Mouse (Mus musculus): ENCODE data around the gene Crhr1.

DNA sequence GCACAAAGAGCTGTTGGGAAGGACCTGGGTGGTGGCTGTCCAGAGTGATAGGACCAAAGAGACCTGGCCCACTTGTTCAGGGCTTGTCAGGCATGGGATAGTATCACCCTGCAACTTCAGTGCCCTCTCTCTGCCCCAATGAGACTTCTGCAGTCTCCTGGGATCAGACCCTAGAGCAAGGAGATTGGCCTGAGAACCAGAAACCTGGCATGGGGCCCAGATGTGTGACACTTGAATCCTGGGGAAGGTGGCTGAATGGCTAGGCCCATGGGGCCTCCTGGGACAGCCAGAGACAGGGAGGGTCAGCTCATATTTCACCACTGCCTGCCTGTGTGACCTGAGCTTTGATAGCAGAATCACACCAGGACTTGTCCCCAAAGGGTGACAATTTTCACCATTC lies 41.9 kb upstream of the Crhr1 start:
- TF ChIP-seq USF1 (IDR thresholded peaks at IDR 0.05; ENCODE audit: low read depth) (no peak), MAX (IDR thresholded peaks at IDR 0.05; ENCODE audit: low read depth) (no peak), SRF (IDR thresholded peaks at IDR 0.05; ENCODE audit: control insufficient read depth, insufficient read length, low read depth) (no peak), E2F4 (IDR thresholded peaks at IDR 0.05; ENCODE audit: insufficient read depth) (no peak), TCF12 (IDR thresholded peaks at IDR 0.05; ENCODE audit: insufficient read depth, poor library complexity, severe bottlenecking) (no peak)
